8 mouse cellular contexts compared by ENCODE assay signal in the genomic region with DNA sequence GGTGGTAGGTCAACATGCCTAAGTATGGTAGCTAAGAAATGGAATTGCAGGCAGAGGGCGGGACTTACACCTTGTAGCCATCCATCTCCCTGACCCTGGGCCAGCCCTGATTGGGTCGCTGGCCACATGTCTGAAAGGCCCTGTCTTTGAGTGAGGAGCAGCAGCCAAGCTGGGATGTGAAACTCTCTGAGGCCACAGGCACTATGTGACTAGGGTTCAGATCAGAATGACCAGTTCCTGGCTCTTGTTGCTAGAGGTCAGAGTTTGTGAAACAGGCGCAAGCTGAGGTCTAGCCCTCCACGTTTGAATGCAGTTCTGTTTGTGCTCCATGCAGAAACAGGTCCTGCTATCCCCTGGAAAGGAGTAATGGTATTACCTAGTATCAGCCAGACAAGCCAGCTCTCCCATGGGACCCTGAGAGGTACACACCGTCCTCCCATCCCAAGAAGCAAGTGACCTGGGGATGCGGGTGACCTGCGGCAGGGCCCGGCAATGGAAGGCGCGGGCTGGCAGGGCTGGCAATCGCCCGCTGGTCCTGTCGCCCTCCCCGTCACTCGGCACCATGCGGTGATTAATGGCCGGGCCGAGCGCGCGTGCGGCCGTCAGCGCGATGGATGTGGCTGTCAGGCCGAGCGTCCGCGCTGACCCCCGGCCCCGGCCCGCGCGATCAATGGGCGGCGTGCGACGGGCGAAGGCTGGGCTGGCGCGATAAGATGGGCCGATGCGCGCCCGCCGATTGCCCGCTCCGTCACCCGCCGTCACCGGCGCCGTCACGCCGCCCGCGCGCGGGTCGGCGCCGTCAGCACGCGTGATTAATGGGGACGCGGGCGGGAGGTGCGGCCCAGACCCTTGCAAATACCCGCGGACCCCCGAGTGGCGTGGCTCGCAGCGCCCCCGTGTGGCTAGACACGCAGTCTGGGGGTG. TPM values are rescaled to one million over a fixed set of nuclear protein-coding genes. Genes with fewer than 3 reads are reported as not detected.
A peak's percentile ranks its signal among the peaks of the same experiment; 100 is the strongest.
DNase-seq lines count a peak whose midpoint lies in the region; ATAC-seq and TF ChIP-seq lines count a peak whose summit lies in the region.

No protein-coding gene starts in this region.

- intact Hi-C loops in left cerebral cortex, postnatal 36 days (cut with DNase I): loop anchor here (2.0 to 5.0 kb wide), 2 partner anchors 311 to 387 kb away; no protein-coding TSS in a partner anchor

- H3K4me3 ChIP-seq in forebrain, embryonic 10.5 days: peak overlapping the region; percentile 66
- H3K4me3 ChIP-seq in hindbrain, embryonic 11.5 days (ENCODE audit: low read depth, low read length): peak overlapping the region; percentile 41
- peak overlapping the region; percentile 70 for H3K4me3 ChIP-seq in small intestine, adult 2 months (ENCODE audit: low read depth, low read length)

- peak overlapping the region; percentile 85 for H3K4me2 ChIP-seq in hindbrain, embryonic 11.5 days (replicated peaks; ENCODE audit: low read depth, low read length)

- peaks cover 65% of the 10 kb centered on the region for H3K36me3 ChIP-seq in forebrain, embryonic 10.5 days (replicated peaks)
- H3K36me3 ChIP-seq in hindbrain, embryonic 11.5 days (ENCODE audit: control insufficient read depth, insufficient read depth, low read length): peaks cover 9% of the 10 kb centered on the region
- peaks cover 31% of the 10 kb centered on the region for H3K36me3 ChIP-seq in small intestine, adult 2 months (ENCODE audit: control insufficient read depth, insufficient read depth, low read length)

- H3K4me1 ChIP-seq in forebrain, embryonic 10.5 days: peaks cover 13% of the 10 kb centered on the region
- no peaks in the 10 kb centered on the region; the same call in 1 of the 2 replicates for H3K4me1 ChIP-seq in hindbrain, embryonic 11.5 days (replicated peaks; ENCODE audit: control insufficient read depth, insufficient read depth, low read length)
- peaks cover 4% of the 10 kb centered on the region for H3K4me1 ChIP-seq in small intestine, adult 2 months (ENCODE audit: control insufficient read depth, insufficient read depth, insufficient read length, low read length)

- peak overlapping the region; percentile 76 for H3K27ac ChIP-seq in forebrain, embryonic 10.5 days
- H3K27ac ChIP-seq in hindbrain, embryonic 11.5 days (ENCODE audit: low read depth, low read length): peak overlapping the region; percentile 45
- no peak overlapping the region for H3K27ac ChIP-seq in small intestine, adult 2 months (ENCODE audit: insufficient read depth, low read depth, low read length)

- no peak for TF ChIP-seq POLR2A in small intestine, adult 2 months (IDR thresholded peaks at IDR 0.05; ENCODE audit: low read depth, low read length)

- WGBS in forebrain, embryonic 10.5 days: 3% methylated on average over 76 of the region's 76 CpGs
- 2% methylated on average over 72 of the region's 76 CpGs for WGBS in hindbrain, embryonic 11.5 days
- WGBS in small intestine, adult 2 months: 5% methylated on average over 76 of the region's 76 CpGs

- peaks cover 15% of the 10 kb centered on the region for H3K27me3 ChIP-seq in forebrain, embryonic 10.5 days (ENCODE audit: poor library complexity, severe bottlenecking)
- no peaks in the 10 kb centered on the region for H3K27me3 ChIP-seq in hindbrain, embryonic 11.5 days (ENCODE audit: control insufficient read depth, insufficient read depth, low read length)
- no peaks in the 10 kb centered on the region for H3K27me3 ChIP-seq in small intestine, adult 2 months (ENCODE audit: control insufficient read depth, insufficient read depth, low read length)

- H3K9me3 ChIP-seq in forebrain, embryonic 10.5 days: no peaks in the 10 kb centered on the region
- H3K9me3 ChIP-seq in hindbrain, embryonic 11.5 days (ENCODE audit: control insufficient read depth, low read length): no peaks in the 10 kb centered on the region

- peak; percentile 53 to 80 for DNase-seq in adrenal gland, adult (ENCODE audit: inconsistent age in 2 of 2, low spot score in 1 of 2)
- DNase-seq in adrenal gland, adult 8-10 months: no peak
- peak; percentile 73 for DNase-seq in forebrain, embryonic 10.5 days (ENCODE audit: extremely low spot score, low spot score)
- DNase-seq in hindbrain, embryonic 11.5 days (ENCODE audit: low spot score): peak; percentile 87
- peak; percentile 47 to 55 for DNase-seq in left cerebral cortex, postnatal 36 days (ENCODE audit: low spot score in 2 of 2)

- ATAC-seq in cerebellum, adult (ENCODE audit: insufficient number of reproducible peaks, low FRiP score, low TSS enrichment): peak; percentile 34
- peak; percentile 89 for ATAC-seq in hindbrain, embryonic 11.5 days (ENCODE audit: low FRiP score)
- peak; percentile 23; the same call in 1 of the 2 replicates for ATAC-seq in megakaryocyte progenitor cell, adult 5-6 weeks (replicated peaks; ENCODE audit: poor library complexity)

- peak; percentile 61; the same call in 1 of the 2 replicates for TF ChIP-seq CTCF in small intestine, adult 2 months (IDR thresholded peaks at IDR 0.05; ENCODE audit: extremely low read depth, insufficient read length, insufficient replicate concordance, low read depth, low read length)

- H3K9ac ChIP-seq in hindbrain, embryonic 11.5 days (ENCODE audit: low read depth, low read length): peak overlapping the region; percentile 52

RNA-seq across cellular contexts. Expression of a gene that starts 19.0 kb away (rescaled TPM):
- total RNA-seq in adrenal gland, adult 8-10 months (2022): 100 to 1,000 TPM; 178 to 239 (median 230) TPM
- 211 and 220 TPM in 2 replicates for polyA plus RNA-seq in forebrain, embryonic 10.5 days (2016; fragmentation: Nextera tagmentation; extraction: Ambion mirVana)
- 139 and 164 TPM in 2 replicates for polyA plus RNA-seq in hindbrain, embryonic 11.5 days (2014; fragmentation: Nextera tagmentation; extraction: Ambion mirVana)
- total RNA-seq in left cerebral cortex, postnatal 36 days (2021): 10 to 100 TPM; 75.3 to 78.8 TPM
- total RNA-seq in megakaryocyte progenitor cell, adult 5-6 weeks (2015): 169 and 184 TPM in 2 replicates
- 140 and 153 TPM in 2 replicates for total RNA-seq in megakaryocyte progenitor cell, adult 5-6 weeks (2017)
- 194 and 310 TPM in 2 replicates for polyA plus RNA-seq in small intestine, adult 2 months (2012; rRNA removed)

RNA-seq across cellular contexts. Expression of a gene that starts 34.5 kb away (rescaled TPM):
- total RNA-seq in adrenal gland, adult 8-10 months (2022): 10 to 100 TPM; 32.4 to 39.5 (median 35.0) TPM
- 221 TPM in 2 replicates for polyA plus RNA-seq in forebrain, embryonic 10.5 days (2016; fragmentation: Nextera tagmentation; extraction: Ambion mirVana)
- 149 and 163 TPM in 2 replicates for polyA plus RNA-seq in hindbrain, embryonic 11.5 days (2014; fragmentation: Nextera tagmentation; extraction: Ambion mirVana)
- 10 to 100 TPM; 38.2 to 41.4 TPM for total RNA-seq in left cerebral cortex, postnatal 36 days (2021)
- 87.3 and 97.4 TPM in 2 replicates for total RNA-seq in megakaryocyte progenitor cell, adult 5-6 weeks (2015)
- 195 and 222 TPM in 2 replicates for total RNA-seq in megakaryocyte progenitor cell, adult 5-6 weeks (2017)
- polyA plus RNA-seq in small intestine, adult 2 months (2012; rRNA removed): 6.9 and 12.1 TPM in 2 replicates

RNA-seq across cellular contexts. Expression of a gene that starts 53.4 kb away (rescaled TPM):
- total RNA-seq in adrenal gland, adult 8-10 months (2022): 10 to 100 TPM; 17.7 to 22.6 (median 19.1) TPM
- 38.6 and 40.6 TPM in 2 replicates for polyA plus RNA-seq in forebrain, embryonic 10.5 days (2016; fragmentation: Nextera tagmentation; extraction: Ambion mirVana)
- 34.9 and 41.9 TPM in 2 replicates for polyA plus RNA-seq in hindbrain, embryonic 11.5 days (2014; fragmentation: Nextera tagmentation; extraction: Ambion mirVana)
- total RNA-seq in left cerebral cortex, postnatal 36 days (2021): 10 to 100 TPM; 20.8 to 22.2 TPM
- 16.5 and 17.0 TPM in 2 replicates for total RNA-seq in megakaryocyte progenitor cell, adult 5-6 weeks (2015)
- 10.5 and 12.6 TPM in 2 replicates for total RNA-seq in megakaryocyte progenitor cell, adult 5-6 weeks (2017)
- polyA plus RNA-seq in small intestine, adult 2 months (2012; rRNA removed): 8.9 and 15.8 TPM in 2 replicates

Comparison
In these comparisons a context has a peak if more than half of its experiments do, and no peak if none do; other contexts are left out.
1. ATAC-seq: peak in every context shown above with its lines; median percentile 89 in hindbrain, embryonic 11.5 days; 34 in cerebellum, adult; 23 in megakaryocyte progenitor cell, adult 5-6 weeks.